Mouse (Mus musculus): ENCODE measurements around the gene Vdr. TPM values are rescaled to one million over a fixed set of nuclear protein-coding genes. Genes with fewer than 3 reads are reported as not detected.

Gene Vdr
- polyA plus RNA-seq, 1 experiment from 2014 or later, result 0.51 TPM

DNA sequence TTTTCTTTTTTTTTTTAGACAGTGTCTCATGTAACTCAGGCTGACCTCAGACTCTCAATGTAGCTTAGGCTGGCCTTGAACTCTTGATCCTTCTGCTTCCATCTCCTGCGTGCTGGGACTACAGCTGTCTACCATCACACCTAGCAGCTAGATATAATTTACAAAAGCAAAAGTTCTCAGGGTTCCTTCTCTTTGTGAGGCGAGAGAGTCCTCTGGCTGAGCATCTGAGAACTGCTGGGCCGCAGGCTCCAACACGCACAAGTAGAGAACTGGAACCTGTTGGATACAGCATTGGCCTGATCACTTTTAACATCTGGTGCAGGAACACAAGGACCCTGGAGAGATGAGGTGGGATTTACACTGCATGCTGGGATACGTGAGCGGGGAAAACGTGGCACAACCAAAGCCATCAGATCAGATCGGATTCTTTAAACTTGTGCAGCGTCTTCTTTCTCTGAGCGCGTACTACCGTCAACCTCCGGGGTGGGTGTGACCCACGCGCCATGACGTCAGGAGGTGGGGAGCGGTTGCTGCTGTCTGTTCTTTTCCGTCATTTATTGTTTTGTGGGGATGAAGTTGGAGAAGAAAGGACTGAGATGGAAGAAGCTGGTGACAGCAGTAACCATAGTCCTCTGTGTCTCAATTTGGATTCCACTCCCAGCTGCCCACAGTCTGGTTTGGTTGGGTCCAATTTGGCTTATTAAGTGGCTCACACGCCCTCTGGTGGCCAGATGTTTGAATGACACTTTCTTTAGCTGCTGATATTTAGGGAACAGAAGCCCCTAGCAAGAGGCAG lies 61.1 kb downstream of the Vdr start:
- Histone ChIP-seq H3K36me3 (no peaks in the 10 kb centered on the region), H3K4me3 (peak overlapping the region; percentile 46), H3K27me3 (ENCODE audit: insufficient read depth, poor library complexity, severe bottlenecking) (peaks cover 5% of the 10 kb centered on the region; the same call in 1 of the 2 replicates), H3K4me1 (replicated peaks) (peaks cover 9% of the 10 kb centered on the region; the same call in 1 of the 2 replicates), H3K9me3 (no peaks in the 10 kb centered on the region), H3K27ac (peak overlapping the region; percentile 66; the same call in 1 of the 2 replicates)
- 7% methylated on average over 19 of the region's 19 CpGs for WGBS
- DNase-seq (ENCODE audit: low spot score), result peak; percentile 87

- Histone ChIP-seq H3K4me1 (replicated peaks) (peaks cover 14% of the 10 kb centered on the region; the same call in 1 of the 2 replicates), H3K27ac (no peak overlapping the region), H3K27me3 (ENCODE audit: insufficient read depth, poor library complexity, severe bottlenecking) (peaks cover 5% of the 10 kb centered on the region; the same call in 1 of the 2 replicates), H3K36me3 (no peaks in the 10 kb centered on the region), H3K4me3 (no peak overlapping the region), H3K9me3 (no peaks in the 10 kb centered on the region)
- DNase-seq (ENCODE audit: low spot score), result no peak
- WGBS, result 93% methylated on average over 2 of the region's 2 CpGs
Measured at GRCm38 (mm10) chr15:97847866-97848265, 62.6 kb downstream of the Vdr start.

DNA sequence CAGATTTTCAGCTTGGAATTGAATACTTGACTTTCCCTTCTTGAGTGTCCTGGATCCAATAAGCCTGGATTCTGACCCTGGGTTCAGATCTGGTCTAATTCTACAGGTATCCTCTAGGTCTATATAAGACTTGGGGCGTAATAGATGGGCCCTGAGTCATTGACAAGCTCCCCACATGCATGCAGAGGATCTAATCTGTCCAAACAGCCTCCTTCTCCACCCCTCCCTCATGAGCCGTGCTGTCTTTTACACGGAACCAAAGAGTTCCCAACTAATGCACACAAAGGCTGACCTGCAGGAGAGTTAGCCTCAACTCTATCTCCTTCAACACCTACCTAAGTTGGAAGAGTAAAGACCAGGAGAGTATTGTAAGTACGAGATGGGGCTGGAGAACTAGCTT lies 63.1 kb downstream of the Vdr start:
- Histone ChIP-seq H3K27ac (no peak overlapping the region), H3K27me3 (ENCODE audit: insufficient read depth, poor library complexity, severe bottlenecking) (peaks cover 5% of the 10 kb centered on the region; the same call in 1 of the 2 replicates), H3K4me1 (replicated peaks) (peaks cover 14% of the 10 kb centered on the region; the same call in 1 of the 2 replicates), H3K4me3 (no peak overlapping the region), H3K36me3 (no peaks in the 10 kb centered on the region), H3K9me3 (no peaks in the 10 kb centered on the region)
- DNase-seq (ENCODE audit: low spot score), result no peak
- WGBS, result 82% methylated on average over 4 of the region's 4 CpGs

DNA sequence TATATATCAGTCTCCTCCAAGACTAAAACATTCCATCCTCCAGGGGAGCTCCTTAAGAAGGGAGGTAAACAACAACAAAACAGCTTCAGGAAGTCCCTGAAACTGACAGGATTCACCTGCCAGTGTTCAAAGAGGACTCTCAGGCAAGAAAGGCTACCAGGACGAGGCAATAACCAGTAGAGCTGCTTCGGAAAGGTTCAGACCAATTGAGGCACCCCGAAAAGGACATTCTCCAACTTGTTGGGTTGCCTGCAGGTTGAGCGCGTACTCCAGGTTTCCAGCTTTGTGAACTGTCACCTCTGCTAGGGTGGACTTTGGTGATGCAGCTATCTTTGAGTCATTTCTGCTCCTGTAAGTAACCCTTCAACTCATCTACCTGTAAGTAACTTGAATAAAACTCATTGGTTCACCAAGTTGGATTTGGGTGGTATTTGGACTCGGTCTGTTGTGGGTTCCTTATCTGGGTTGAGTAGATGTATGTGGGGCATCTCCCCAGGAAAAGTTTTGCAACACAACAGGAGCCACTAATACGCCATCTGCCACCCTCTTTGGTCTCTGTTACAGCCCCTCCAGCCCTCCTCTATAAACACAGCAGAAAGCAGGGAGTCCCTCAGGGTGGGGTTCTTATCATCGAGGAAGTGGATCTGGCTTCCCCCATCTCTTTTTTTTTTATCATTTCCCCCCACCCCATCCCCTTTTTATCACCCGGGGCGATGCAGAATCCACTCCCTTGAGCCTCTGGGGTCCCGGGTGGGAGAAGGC lies 64.1 kb downstream of the Vdr start:
- Histone ChIP-seq H3K4me3 (no peak overlapping the region), H3K27ac (no peak overlapping the region), H3K9me3 (no peaks in the 10 kb centered on the region), H3K4me1 (replicated peaks) (peaks cover 14% of the 10 kb centered on the region; the same call in 1 of the 2 replicates), H3K27me3 (ENCODE audit: insufficient read depth, poor library complexity, severe bottlenecking) (peaks cover 5% of the 10 kb centered on the region; the same call in 1 of the 2 replicates), H3K36me3 (no peaks in the 10 kb centered on the region)
- no peak for DNase-seq (ENCODE audit: low spot score)
- 87% methylated on average over 11 of the region's 11 CpGs for WGBS

- 66% methylated on average over 19 of the region's 19 CpGs for WGBS
- H3K27ac ChIP-seq, result peak within 1 kb of the TSS; percentile 16; the same call in 1 of the 2 replicates
Measured at GRCm38 (mm10) chr15:97844037-97845034, 66.1 kb downstream of the Vdr start, which contains the start of gene Hdac7. Hdac7 (minus strand) TSS chr15:97844502.

DNA sequence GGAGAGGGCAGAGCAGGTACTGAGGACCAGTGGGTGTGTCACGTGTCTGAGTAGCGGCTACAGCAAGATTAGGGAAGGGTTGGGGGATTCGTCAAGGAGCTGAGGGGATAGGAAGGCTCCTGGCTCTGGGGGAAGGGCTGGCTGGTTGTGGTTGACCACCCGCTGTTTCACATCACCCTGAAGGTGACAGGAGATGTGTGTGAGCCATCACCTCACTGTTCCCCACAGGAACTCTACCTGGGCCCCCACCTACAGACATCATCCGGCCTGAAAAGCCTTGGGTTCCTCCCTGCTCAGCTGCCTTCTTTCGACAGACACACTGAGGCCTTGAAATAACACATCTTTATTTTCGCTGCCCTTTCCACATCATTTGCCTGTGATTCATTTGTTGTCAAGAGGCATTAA lies 67.2 kb downstream of the Vdr start:
- Histone ChIP-seq H3K9me3 (no peaks in the 10 kb centered on the region), H3K4me3 (no peak overlapping the region), H3K36me3 (no peaks in the 10 kb centered on the region), H3K4me1 (replicated peaks) (peaks cover 31% of the 10 kb centered on the region), H3K27ac (no peak overlapping the region), H3K27me3 (ENCODE audit: insufficient read depth, poor library complexity, severe bottlenecking) (peaks cover 6% of the 10 kb centered on the region)
- no peak for DNase-seq (ENCODE audit: low spot score)
- WGBS, result 77% methylated on average over 7 of the region's 7 CpGs

More at GRCm38 (mm10) chr15:97844037-97845034, 66.1 kb downstream of the Vdr start, which contains the start of gene Hdac7:
- DNase-seq (ENCODE audit: low spot score), result no peak
- Histone ChIP-seq H3K36me3 (no peaks in the 10 kb centered on the region), H3K4me1 (replicated peaks) (peaks cover 27% of the 10 kb centered on the region), H3K9me3 (no peaks in the 10 kb centered on the region), H3K4me3 (no peak within 1 kb of the TSS), H3K27me3 (ENCODE audit: insufficient read depth, poor library complexity, severe bottlenecking) (peaks cover 5% of the 10 kb centered on the region)

GRCm38 (mm10) chr15:97842058-97842457 lies 68.4 kb downstream of the Vdr start:
- H3K4me1 ChIP-seq (replicated peaks), result peaks cover 42% of the 10 kb centered on the region
- H3K9me3 ChIP-seq, result no peaks in the 10 kb centered on the region
- no peak for DNase-seq (ENCODE audit: low spot score)
- no peak overlapping the region for H3K27ac ChIP-seq
- H3K4me3 ChIP-seq, result no peak overlapping the region
- 88% methylated on average over 6 of the region's 6 CpGs for WGBS
- peaks cover 4% of the 10 kb centered on the region; the same call in 1 of the 2 replicates for H3K27me3 ChIP-seq (ENCODE audit: insufficient read depth, poor library complexity, severe bottlenecking)
- no peaks in the 10 kb centered on the region for H3K36me3 ChIP-seq

GRCm38 (mm10) chr15:97841383-97841782 lies 69.0 kb downstream of the Vdr start:
- no peak for DNase-seq (ENCODE audit: low spot score)
- WGBS, result 92% methylated on average over 6 of the region's 6 CpGs
- peaks cover 44% of the 10 kb centered on the region for H3K4me1 ChIP-seq (replicated peaks)

DNA sequence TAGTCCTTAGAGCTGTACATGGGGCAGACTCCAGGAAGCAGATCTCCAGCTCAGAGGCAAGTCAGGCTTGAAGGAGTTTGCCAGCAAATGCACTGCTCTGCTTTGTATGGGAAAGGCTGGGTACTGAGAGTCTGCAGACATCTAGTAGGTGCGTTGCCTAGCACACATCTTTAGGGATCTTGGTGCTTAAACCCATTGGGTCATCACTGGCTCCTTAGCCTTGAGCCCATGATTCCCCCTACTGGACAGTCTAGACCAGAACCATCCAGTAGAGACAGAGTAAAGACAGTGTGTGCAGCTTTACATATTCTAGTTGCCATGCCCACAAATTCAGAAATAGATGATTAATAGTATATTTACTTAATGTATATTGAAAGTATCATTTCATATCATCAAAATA lies 69.6 kb downstream of the Vdr start:
- 91% methylated on average over 1 of the region's 1 CpGs for WGBS
- Histone ChIP-seq H3K27me3 (ENCODE audit: insufficient read depth, poor library complexity, severe bottlenecking) (peaks cover 4% of the 10 kb centered on the region; the same call in 1 of the 2 replicates), H3K4me3 (no peak overlapping the region), H3K27ac (no peak overlapping the region), H3K4me1 (replicated peaks) (peaks cover 48% of the 10 kb centered on the region), H3K9me3 (no peaks in the 10 kb centered on the region), H3K36me3 (no peaks in the 10 kb centered on the region)
- no peak for DNase-seq (ENCODE audit: low spot score)

More at GRCm38 (mm10) chr15:97841383-97841782, 69.0 kb downstream of the Vdr start:
- Histone ChIP-seq H3K36me3 (no peaks in the 10 kb centered on the region), H3K9me3 (no peaks in the 10 kb centered on the region), H3K4me3 (no peak overlapping the region), H3K27ac (no peak overlapping the region), H3K27me3 (ENCODE audit: insufficient read depth, poor library complexity, severe bottlenecking) (peaks cover 4% of the 10 kb centered on the region; the same call in 1 of the 2 replicates)

DNA sequence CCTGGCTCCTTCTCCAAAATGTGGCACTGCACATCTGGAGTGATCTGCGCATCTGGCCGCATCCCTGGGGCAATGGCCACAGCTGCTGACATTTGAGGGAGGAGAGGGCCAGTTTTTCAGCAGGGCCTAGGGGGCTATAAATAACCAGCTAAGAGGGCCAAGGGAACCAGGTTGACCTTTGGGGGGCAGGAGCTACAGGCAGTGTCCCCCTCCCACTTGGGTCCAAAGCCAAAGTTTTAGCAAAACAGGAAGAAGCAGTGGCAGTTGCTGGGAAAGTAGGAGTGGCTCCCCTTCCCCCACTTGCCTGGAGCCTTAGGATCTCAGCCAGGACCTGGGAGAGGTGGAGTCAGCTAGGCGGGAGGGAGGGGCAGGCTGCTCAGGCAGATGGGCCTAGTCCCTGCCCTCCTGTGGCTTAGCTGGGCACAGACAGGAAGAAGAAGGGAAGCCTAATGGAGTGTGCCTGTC lies 70.4 kb downstream of the Vdr start:
- DNase-seq (ENCODE audit: low spot score), result peak; percentile 28
- Histone ChIP-seq H3K36me3 (no peaks in the 10 kb centered on the region), H3K9me3 (no peaks in the 10 kb centered on the region), H3K4me1 (replicated peaks) (peaks cover 48% of the 10 kb centered on the region), H3K27me3 (ENCODE audit: insufficient read depth, poor library complexity, severe bottlenecking) (peaks cover 4% of the 10 kb centered on the region; the same call in 1 of the 2 replicates), H3K27ac (0 out of 2 replicates have a peak overlapping the region, but pooled peaks have one; percentile 50), H3K4me3 (no peak overlapping the region)
- WGBS, result 35% methylated on average over 3 of the region's 3 CpGs

DNA sequence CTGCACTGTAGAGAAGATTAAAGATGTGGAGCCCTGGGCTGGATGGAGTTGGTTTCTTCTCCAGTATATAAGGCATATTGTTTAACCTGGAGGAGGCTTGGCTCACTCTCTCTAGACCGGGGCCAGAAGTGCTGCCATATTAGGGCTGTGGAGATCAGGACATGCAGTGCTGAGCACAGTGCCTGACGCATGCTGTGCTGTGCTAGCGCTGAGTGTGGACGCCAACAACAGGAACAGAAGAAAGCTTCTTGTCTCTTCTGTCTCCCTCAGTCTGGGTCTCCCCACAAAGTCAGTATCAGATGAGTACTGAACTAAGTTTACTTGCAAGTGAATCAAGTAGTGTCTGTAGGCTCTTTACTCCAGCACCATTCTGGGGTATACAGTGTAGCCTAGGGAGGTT lies 71.0 kb downstream of the Vdr start:
- Histone ChIP-seq H3K27ac (no peak overlapping the region), H3K27me3 (ENCODE audit: insufficient read depth, poor library complexity, severe bottlenecking) (peaks cover 4% of the 10 kb centered on the region; the same call in 1 of the 2 replicates)
- 65% methylated on average over 4 of the region's 4 CpGs for whole genome bisulfite sequencing

DNA sequence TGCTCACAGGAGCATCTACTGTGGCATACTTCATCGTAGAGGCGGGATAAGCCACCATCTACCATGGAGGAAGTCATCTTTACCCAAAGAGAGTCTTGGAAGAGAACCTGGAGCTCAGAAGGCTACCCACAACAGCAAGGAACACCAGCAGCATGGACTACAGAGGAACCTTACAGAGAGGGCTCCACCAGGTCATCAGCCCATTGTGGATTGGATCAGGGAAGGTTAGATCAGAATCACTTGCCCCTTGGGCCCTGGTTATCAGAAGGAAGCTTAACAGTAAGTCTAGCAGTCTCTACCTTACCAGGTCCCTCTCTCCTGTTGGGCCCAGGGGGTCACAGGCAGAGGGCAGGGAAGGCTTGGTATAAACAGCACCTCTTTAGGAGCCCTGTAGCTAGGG lies 71.4 kb downstream of the Vdr start:
- H3K9me3 ChIP-seq, result no peaks in the 10 kb centered on the region
- H3K27me3 ChIP-seq (ENCODE audit: insufficient read depth, poor library complexity, severe bottlenecking), result peaks cover 6% of the 10 kb centered on the region
- 100% methylated on average over 2 of the region's 2 CpGs for WGBS
- H3K4me1 ChIP-seq (replicated peaks), result peaks cover 42% of the 10 kb centered on the region
- H3K4me3 ChIP-seq, result no peak overlapping the region
- H3K27ac ChIP-seq, result no peak overlapping the region
- DNase-seq (ENCODE audit: low spot score), result no peak
- H3K36me3 ChIP-seq, result no peaks in the 10 kb centered on the region

More for the DNA sequence above, 71.0 kb downstream of the Vdr start:
- Histone ChIP-seq H3K9me3 (no peaks in the 10 kb centered on the region), H3K4me3 (no peak overlapping the region), H3K4me1 (replicated peaks) (peaks cover 45% of the 10 kb centered on the region), H3K36me3 (no peaks in the 10 kb centered on the region)
- DNase-seq (ENCODE audit: low spot score), result no peak

Measured in hindbrain, embryonic 10.5 days (tissue).